Mouse (Mus musculus): ENCODE measurements around the gene Them5.

The Them5 gene

DNA sequence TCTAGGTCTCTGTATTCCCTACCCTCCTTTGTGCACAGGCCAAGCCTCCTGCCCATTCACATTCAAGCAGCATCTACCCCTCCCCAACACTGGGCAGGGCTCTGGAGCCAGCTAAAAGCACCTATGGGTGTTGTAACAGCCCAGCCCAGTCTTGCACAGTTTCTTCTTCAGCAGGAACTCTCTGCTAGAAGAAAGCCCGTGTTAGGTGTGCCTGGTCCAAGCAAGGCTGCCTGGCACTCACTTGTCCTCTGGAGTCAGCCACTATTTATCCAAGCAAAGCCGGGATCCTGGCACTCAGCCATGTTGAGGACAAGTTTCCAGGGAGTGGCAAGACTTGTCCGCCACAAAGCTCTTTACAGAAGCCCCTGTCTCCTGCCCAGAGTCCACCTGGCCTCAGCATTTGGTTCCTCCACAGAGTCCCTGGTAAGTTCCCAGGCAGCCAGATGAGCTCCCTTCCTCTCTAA, at the start of gene Them5:
Them5 (plus strand) TSS at position 141 of the 464 bp plus-strand sequence.
- DNase-seq: no peak

GRCm38 (mm10) chr3:94305457-94305856, 36.4 kb upstream of the Them5 start:
- no peak for DNase-seq

DNA sequence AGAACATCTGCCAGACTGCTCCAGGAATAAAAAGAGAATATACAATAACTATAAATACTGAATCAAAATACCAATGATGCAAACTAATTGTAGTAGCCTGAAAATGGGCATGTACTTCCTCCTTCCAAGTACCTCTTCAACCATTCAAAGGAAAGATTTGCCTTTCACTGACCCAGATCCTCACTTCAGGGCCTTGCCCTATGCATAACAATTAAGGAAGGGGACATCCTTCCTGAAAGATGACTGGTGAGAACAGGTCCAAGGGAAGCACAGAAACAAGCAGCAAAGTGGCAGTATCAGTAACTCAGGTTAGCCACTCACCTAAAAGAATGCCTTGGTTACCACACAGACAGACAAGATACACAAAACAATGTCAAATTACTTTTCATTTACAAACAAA, 34.9 kb upstream of the Them5 start:
- DNase-seq: no peak

GRCm38 (mm10) chr3:94309633-94310363, 32.1 kb upstream of the Them5 start, which contains the start of gene Them4:
Them4 (plus strand) TSS chr3:94310089.
- DNase-seq: peak; percentile 96

- peak in 1 of 2 experiments; percentile 22 for DNase-seq
Measured at GRCm38 (mm10) chr3:94310491-94310890, 31.4 kb upstream of the Them5 start.

- DNase-seq: no peak
Measured at GRCm38 (mm10) chr3:94310911-94311310, 31.0 kb upstream of the Them5 start.

DNA sequence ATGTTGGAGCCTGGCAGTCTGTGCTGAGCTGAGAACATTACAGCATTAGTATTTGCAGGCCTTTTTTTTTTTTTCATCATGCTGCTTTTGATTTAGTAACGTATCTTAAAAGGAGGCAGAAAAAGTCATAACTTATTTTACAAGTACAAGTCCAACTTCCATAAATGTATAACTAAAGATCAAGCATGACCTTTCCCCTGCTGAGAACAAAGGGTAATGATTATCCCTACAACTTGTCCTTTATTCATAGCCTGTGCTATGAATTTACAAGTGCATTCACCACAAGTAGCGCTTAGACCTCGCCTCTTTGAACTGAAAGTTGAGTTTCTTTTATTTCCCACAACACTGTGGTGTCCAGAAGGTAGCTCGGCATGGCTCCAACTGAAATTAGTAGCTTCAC, 30.5 kb upstream of the Them5 start:
- DNase-seq: no peak

DNA sequence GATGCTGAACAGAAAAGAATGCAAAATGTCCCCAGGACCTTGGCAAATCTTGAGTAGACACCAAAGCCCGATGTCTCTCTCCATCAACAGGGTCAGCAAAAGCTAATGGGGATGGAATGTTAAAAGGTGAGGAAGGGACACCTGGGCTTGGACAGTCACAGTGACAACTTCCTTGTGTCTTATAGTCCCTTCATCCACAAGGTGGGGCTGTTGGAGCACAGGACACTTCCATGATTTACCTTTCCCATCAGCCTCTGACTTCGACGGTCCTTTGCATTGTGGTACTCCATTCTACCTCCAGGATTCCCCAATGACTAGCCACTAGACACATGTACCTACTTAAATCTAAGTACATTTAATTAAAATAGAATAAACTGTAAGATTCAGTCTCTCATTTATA, 13.2 kb upstream of the Them5 start:
- no peak for DNase-seq

GRCm38 (mm10) chr3:94334442-94334841, 7.5 kb upstream of the Them5 start:
- DNase-seq: no peak

DNA sequence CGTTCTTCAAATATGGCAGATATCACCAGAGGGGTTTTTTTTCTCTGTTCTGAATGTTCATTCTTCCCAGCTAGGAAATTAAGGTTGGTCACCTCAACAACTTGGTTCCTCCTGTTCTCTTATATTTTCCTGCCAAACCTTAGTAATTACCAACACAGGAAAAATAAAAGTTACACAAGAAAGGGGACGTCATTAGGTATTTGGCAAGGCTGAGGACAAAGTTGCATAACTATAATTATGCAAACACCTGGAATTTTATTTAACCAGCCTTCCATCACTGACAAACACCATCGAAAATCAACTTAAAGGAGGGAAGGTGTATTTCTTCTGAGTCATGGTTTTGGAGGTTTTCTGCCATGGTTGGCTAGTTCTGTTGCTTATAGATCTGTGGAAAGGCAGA, 3.4 kb upstream of the Them5 start:
- no peak for DNase-seq

DNA sequence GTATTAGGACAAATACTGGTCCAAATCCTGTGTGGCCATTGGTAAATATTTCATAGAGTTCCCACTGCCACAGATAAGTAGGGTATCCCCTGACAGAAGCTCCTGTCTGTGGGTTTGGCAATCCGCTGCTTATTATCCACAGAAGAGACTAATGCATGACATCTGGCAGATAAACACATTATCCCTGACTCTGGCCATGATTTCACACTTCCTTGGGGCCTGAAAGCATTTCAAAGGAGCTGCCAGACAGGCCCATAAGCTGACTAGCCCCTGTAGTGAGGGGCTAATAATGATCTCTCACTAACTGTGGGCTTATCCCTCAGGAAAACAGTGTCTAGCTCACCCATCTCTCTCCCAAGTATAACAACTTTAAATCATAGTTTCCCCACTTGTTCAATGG, 653 bp downstream of the Them5 start:
- DNase-seq: no peak

DNA sequence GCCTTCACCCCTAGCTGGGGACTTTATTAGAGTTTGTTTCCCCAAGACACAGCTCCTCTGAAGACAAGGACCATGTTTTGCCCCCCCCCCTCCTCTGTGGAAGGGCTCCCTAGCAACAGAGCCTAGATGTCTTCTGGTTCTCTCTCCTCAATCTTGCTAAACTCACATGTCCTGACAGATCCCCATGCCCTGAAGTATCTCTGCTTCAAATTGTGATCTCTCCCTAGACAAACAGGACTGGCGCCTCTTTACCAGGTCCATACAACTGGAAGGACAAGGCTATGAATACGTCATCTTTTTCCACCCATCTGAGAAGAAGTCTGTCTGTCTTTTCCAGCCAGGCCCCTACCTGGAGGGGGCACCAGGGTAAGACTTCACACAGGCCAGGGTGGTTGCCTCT, 2.3 kb downstream of the Them5 start:
- DNase-seq: no peak

GRCm38 (mm10) chr3:94344897-94345296, 3.0 kb downstream of the Them5 start:
- no peak for DNase-seq

- DNase-seq: no peak
Measured at GRCm38 (mm10) chr3:94348146-94348545, 6.2 kb downstream of the Them5 start.

DNA sequence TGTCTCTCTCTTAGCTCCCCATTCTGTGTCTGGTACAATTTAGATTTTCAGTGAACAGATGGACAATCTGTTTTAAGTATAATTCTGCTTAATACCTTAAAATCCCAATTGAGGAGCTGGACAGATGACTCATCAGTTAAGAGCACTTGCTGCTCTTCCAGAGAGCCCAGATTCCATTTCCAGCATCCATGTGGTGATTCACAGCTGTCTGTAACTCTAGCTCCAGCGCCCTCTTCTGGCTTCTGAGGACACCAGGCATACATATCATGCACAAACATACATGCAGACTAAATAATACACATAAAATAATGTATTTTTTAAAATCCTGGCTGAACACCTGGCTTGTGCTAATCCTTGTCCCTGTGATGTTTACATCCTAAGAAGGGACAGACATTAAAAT, 18.9 kb downstream of the Them5 start:
- DNase-seq: no peak

DNA sequence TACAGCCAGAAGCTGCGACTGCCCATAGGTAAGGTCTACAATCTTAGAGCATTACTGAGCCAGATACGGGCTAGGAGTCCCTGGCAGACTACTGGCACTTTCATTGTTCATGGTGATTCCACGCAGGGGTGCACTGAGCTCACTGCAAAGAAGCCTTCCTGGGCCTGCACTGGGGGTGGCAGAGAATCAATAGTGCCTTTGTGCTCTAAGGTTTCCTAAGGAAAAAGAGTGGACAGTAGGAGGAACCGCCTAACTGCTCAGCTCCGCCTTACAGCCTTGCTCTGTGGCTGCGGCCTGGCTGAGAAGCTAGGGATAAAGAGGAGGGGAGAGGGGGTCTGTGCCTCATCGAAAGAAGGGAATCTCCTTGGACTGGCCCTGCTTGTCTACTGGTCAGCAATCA, 20.2 kb downstream of the Them5 start, which contains the start of gene C2cd4d:
C2cd4d (plus strand) TSS at position 301 of the 400 bp plus-strand sequence.
- DNase-seq: no peak

GRCm38 (mm10) chr3:94363291-94364153, 21.6 kb downstream of the Them5 start:
- peak; percentile 60 to 69 for DNase-seq

DNA sequence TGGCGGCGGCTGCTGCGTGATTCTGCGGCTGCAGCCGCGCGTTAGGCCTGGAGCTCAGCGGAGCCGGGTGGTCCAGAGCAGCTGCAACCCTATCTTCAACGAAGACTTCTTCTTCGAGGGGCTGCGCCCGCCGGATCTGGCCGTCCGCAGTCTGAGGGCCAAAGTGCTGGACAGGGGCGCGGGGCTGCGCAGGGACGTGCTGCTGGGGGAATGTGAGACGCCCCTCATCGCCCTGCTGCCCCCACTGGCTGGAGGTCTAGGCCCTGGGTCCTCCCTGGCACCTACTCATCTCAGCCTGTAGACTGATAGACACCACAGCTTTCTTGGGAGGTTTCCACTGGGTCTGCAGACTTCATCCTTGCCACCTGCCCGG, 22.2 kb downstream of the Them5 start:
- no peak for DNase-seq

DNA sequence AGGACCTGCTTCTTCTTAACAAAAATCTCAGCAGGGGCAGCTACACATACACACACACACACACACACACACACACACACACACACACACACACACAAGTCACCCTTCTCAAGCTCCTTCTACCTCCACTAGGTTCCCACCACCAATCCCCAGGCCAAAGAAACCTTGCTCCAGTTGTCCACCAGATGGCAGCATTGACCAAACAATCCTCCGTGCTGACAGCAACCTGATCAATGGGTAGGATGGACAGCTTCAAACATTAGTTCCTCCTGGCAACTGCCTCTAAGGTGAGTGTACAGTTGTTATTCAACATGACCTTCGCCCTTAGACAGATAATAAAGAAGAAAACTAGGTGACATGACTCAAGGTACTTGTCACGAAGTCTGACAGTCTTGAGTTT, 24.9 kb downstream of the Them5 start:
- peak; percentile 77 to 88 for DNase-seq

- no peak for DNase-seq
Measured at GRCm38 (mm10) chr3:94367511-94367910, 25.6 kb downstream of the Them5 start.

- DNase-seq: no peak
Measured at GRCm38 (mm10) chr3:94368631-94369030, 26.7 kb downstream of the Them5 start.

DNA sequence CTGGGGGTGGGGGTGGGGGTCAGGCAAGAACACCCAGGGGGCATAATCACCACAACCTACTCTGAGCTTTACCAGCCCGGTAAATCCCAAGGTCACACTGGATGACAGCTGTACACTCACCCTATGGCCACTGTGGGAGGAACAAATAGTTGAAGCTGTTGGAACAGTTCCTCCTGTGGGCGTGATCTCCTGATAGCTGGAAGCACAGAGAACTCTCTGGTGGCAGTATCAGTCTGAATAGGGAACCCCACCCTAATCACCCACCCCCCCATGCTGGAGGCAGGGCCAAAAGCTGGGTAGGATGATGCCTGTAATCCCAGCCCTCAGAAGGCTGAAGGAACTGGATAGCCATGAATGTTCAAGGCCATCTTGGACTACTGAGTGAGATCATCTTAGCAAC, 27.8 kb downstream of the Them5 start:
- DNase-seq: no peak

DNA sequence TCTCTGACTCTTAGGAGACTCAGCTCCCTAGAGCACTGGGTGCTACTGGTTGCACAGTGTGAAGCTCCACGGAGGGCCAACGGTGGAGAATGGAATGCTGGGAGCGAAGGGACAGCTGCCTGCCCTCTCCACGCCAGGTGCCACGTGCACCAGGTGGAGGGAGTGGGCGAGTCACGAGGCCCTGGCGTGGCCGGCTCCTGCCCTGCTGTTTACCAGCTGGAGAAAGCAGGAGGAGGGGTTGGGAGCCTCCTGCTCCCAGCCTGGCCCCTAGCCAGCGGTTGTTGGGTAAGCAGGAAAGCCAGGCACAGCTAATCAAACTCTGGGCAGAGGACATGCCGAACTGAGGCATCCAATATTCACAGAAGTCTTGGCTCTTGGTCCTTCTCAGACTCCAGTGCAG, 29.7 kb downstream of the Them5 start:
- peak; percentile 47 to 72 for DNase-seq

DNA sequence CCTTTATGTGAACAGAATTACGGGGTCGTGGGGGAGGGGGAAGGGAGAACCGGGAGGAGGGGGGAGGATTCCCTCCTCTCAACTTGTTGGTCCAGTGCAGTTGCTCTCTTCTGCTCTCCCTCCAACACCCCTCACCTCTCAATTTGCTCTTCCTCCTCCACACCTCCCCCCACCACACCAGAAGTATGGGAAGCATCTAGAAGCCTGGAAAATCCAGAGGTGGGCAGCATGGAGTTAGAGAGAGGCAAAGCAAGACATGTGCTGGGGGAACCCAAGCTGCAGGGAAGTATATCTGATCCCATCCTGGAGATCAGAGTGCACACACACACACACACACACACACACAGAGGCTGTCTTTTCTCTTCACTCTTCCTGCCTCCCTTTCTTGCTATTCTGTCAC, 30.1 kb downstream of the Them5 start:
- no peak for DNase-seq
